Mouse (Mus musculus): ENCODE results near the gene Ssc4d.

- TF ChIP-seq CTCF (IDR thresholded peaks at IDR 0.05; ENCODE audit: extremely low read depth, insufficient read depth, low read length) (no peak), POLR2A (IDR thresholded peaks at IDR 0.05; ENCODE audit: extremely low read depth, insufficient read depth, low read length) (no peak)
Measured at GRCm38 (mm10) chr5:135923901-135924300, 50.4 kb downstream of the Ssc4d start.
